Mouse (Mus musculus) ovary, adult 18-20 months (tissue): Measurements from ENCODE around the gene Lpar1.

Source experiments
- DNase-seq: peaks from one replicate; pipeline ENCODE4 v3.0.0; 2022; ENCODE audit warnings: low spot score, mixed read lengths

Gene Lpar1

GRCm38 (mm10) chr4:58553631-58554358, at the start of gene Lpar1:
Gene Lpar1, minus strand, starts transcription at chr4:58553898.
- DNase-seq: no peak

DNA sequence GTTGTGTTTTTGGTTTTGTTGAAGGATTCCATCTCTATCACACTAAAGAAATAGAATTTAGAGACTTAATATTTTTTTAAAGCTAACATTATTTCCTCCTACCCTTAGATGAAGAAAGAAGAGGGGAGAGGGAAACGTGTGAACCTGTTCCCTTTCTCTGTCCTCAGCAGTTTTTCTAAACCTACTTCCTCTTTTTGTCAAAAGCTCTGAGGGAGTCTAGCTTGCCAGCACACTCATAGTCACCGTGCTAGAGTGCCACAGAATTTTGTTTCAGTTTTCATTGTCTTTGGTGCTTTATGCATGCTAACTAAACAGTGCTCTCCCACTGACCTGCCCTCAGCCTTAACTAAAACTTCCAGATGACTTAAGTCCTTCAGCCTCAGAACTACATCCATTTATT, 32.2 kb upstream of the Lpar1 start:
- DNase-seq: no peak

- DNase-seq: no peak
Measured at GRCm38 (mm10) chr4:58581191-58581590, 27.5 kb upstream of the Lpar1 start.

- no peak for DNase-seq
Measured at GRCm38 (mm10) chr4:58580516-58580915, 26.8 kb upstream of the Lpar1 start.

DNA sequence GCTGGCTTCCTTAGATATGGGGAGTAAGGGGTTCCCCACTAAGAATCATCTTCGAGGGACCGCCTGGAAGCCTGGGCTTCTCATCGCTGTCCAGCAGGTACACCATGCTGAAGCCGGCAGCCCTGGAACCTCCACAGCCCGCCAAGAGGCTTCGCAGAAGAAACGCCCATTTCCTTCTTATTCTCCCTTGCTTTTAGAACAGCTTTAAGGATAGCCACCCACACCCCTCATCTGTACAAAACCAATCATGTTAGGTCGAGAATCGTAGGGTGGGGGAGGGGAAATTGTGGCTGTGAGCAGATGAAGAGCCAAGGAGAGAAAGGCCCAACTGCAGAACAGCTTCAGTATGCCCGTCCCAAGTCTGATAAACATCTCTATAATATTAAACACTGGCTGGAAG, 26.4 kb upstream of the Lpar1 start:
- DNase-seq: no peak

DNA sequence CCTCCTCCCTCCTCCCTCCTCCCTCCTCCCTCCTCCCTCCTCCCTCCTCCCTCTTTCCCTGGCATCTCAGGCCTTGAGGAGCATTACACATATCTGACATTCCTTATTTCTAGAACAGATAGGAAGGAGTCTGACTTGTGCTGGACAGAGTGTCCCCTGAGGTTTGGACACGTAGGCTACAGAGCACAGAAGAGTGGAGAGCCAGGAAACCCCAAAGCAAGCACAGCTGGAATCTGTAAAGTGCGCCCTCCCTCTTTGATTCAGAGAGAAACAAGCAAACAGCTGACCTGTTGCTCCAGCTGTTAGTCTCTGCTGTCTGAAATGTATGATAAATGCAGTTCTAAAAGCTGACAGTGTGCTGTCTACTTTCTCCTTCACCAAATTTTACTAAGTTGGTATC, 24.8 kb upstream of the Lpar1 start:
- DNase-seq: no peak

DNA sequence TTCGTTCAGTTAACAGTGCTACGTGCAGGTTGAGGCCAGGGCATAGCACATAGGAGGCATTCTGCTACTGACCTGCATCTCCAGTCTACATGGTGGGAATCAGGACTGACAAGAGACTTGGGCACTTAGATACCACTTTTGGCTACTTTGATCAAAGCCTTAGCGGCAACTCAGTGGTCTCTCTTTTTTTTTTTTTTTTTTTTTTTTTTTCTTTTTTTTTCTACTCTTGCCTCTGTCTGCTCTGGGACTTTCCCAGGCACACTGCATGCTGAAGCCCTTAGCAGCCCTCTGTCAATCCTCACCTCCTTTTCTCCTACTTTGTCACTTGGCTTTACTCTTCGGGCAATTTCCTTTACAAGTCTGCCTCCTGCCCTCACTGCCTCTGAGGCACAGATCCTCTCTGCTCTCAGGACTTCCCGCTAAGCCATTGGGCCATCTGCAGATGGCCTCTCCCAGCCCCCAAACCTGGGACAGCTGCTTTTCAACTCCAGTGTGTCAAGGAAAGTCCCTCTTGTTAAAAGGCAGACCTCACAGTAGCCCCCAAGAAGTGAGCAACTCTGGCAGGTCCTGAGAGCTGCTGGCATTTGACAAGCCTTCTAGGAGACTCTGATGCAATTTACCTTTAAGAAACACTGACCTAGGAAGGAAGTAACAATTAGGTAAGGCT, 23.8 kb upstream of the Lpar1 start:
- DNase-seq: no peak

- DNase-seq: no peak
Measured at GRCm38 (mm10) chr4:58575831-58576230, 22.1 kb upstream of the Lpar1 start.

DNA sequence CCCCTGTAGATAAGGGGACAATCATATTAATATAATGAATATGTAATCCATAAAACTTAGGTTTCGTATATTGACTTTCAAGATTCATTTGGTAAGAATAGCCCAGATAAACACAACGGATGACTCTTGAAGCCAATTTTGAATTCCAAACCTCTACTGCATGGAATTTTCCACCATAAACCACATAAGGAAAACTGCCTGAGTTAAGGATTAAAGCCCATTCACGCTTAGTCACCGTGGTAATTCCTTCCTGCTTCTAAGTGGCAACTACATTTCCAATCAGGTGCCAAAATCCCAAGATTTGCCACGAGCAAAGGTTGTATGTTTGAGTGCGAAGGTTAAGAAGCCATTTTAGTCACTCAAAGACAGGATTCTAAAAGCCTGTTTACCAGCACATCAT, 20.3 kb upstream of the Lpar1 start:
- no peak for DNase-seq

GRCm38 (mm10) chr4:58572446-58572845, 18.7 kb upstream of the Lpar1 start:
- no peak for DNase-seq

GRCm38 (mm10) chr4:58571661-58572060, 18.0 kb upstream of the Lpar1 start:
- no peak for DNase-seq

GRCm38 (mm10) chr4:58571232-58571631, 17.5 kb upstream of the Lpar1 start:
- no peak for DNase-seq

GRCm38 (mm10) chr4:58568486-58568885, 14.8 kb upstream of the Lpar1 start:
- no peak for DNase-seq

- DNase-seq: no peak
Measured at GRCm38 (mm10) chr4:58562776-58563175, 9.1 kb upstream of the Lpar1 start.

- no peak for DNase-seq
Measured at GRCm38 (mm10) chr4:58557001-58557400, 3.3 kb upstream of the Lpar1 start.

GRCm38 (mm10) chr4:58554359-58554838, 701 bp upstream of the Lpar1 start:
- DNase-seq: no peak

DNA sequence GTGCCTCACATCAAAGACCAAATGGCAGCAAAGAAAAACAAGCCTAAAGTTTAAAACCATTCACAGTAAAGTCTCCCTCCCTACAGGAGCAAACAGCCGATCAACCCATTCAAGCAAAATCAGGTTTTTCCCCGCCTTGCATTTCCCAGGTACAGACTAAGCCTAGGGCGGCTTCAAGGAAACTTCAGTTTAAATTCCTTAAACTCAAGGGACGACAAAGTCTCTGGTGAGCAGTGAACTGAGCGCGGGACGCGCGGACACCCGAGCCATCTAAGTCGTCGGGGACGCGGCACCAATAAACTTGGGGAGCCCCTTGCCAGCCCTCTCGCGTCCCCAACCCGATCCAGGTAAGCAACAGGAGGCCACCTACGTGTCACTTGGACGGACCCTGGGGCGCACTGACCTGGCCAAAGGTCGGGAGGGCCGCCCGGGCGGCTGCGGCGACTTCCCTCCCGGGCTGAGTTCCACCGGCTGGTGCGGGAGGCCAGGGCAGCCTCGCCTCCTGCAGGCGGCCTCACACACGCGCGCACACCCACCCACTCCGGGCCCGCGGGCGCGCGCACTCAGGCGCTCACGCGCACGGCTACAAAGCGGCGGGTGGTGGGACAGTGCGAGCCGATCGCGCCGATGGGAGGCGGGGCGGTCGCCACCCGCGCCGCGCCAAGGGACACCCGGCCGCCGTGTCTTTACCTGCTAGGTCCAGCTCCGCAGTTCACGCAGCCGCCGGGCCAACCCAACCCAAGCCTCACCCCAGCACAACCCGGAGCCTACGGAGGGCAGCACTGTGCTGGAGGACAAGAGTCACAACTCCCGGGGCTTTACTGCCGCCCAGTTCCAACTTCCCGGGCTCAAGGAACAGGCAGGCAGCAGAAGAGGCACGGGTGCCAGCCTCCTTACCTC, 717 bp downstream of the Lpar1 start:
- peak; percentile 46 for DNase-seq

DNA sequence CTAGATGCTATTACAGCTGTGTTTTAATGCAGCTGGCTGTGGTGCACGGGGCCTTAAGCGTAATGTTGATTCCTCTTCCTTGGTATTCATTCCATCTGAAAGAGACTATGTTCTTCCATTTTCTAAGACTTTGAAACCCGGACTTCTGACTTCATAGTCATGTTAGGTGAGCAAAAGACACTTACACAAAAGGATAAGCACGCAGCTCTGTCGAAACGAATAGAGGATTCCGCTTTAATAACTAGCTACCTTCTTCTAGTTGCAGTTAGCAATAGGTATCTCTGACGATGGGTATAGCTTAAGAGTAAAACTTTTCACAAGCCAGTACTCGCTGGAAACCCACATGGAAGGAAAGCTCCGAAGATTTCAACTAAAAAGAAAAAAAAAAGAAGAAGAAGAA, 1.5 kb downstream of the Lpar1 start:
- no peak for DNase-seq

GRCm38 (mm10) chr4:58551820-58552219, 1.9 kb downstream of the Lpar1 start:
- DNase-seq: peak; percentile 29

DNA sequence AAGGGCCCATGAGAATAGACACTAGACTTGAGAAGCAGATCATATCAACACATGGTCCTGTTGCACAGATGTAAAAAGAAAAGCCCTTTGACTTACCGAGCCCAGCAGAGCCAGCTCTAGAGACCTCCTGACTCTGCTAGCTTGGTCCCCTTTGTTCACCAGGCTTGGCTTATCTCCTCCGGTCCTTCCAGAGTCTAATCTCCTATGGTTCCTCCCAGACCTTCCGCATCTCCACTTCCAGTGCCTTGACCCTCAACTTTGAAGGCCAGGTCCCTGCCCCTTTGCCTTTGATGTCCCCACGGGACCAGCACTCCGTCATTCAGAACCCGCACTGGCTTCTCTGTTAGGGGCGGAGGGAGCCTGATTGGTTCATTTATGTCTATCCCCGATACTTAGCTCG, 6.0 kb downstream of the Lpar1 start:
- DNase-seq: no peak

GRCm38 (mm10) chr4:58547273-58547565, 6.5 kb downstream of the Lpar1 start:
- no peak for DNase-seq

DNA sequence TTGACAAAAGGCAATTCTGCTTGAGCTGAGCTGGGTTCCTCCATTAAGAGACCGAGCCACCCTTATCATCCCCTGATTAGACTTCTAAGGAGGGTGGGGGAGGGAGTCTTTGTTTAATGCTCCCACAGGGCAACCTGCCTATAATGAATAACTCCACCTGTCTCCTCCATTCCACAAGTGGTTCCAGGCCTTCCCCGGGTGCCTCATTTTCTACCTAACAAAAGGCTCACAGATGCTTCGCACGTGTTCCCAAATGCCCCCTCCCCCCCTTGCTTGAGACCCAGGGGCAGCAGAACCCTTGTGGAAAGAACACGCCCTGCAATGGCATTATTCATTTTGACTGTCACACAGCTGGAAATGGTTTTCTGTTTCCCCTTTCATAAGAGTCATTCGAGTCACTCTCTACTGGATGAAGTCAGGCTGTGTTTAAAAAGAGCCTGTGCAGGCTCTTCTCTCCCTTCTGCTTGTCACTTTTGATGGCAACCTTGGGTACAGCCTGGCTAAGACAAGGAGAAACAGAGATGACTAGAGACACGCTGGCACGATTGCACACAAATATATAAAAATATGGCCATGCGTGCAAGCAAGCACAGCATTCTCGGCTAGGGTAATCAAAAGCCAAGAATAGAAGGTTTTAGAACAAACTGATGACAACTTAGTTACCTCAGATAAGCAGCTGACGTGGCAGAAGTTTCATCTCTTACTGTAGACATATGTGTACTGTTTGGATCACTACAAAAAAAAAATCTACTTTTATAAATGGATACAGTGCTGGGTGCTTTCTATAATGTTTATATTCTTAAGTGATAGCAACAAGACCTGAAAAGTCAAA, 7.0 kb downstream of the Lpar1 start:
- no peak for DNase-seq
